Mouse (Mus musculus) lung, postnatal 0 days (tissue): ENCODE measurements at regions not wholly inside any gene's neighbourhood (a gene's known extent, or its start where the extent isn't known, plus 50 kb on each side); places are given as distances from the start of the nearest gene placed in this dataset.

Experiments
- ATAC-seq: fragments of 200-750 bp; cut with Nextera tagmentation; 2 replicates; pipeline ENCODE4 v1.8.0; 2017; ENCODE audit warnings: moderate library complexity
- DNase-seq: peaks from one replicate; pipeline ENCODE4 v3.0.0-alpha.2; 2016; ENCODE audit warnings: low spot score
- H3K27ac ChIP-seq: fragments of 300-500 bp; sonication (generic); 2 replicates; pipeline ENCODE4 v1.5.1; 2014; ENCODE audit warnings: antibody characterized with exemption, mild to moderate bottlenecking, low read length, mixed read lengths
- H3K27me3 ChIP-seq: fragments of 300-500 bp; sonication (generic); replicated peaks from 2 replicates; pipeline ENCODE4 v1.6.1; 2014; ENCODE audit warnings: low read length, mixed read lengths; ENCODE audit not compliant: insufficient read depth
- H3K36me3 ChIP-seq: fragments of 300-500 bp; sonication (generic); 2 replicates; pipeline ENCODE4 v1.6.1; 2014; ENCODE audit warnings: low read length, mixed read lengths; ENCODE audit not compliant: insufficient read depth
- H3K4me1 ChIP-seq: fragments of 300-500 bp; sonication (generic); 2 replicates; pipeline ENCODE4 v1.6.1; 2014; ENCODE audit warnings: antibody characterized with exemption, low read depth, low read length, mixed read lengths; ENCODE audit not compliant: insufficient read depth
- H3K4me2 ChIP-seq: fragments of 300-500 bp; sonication (generic); replicated peaks from 2 replicates; pipeline ENCODE4 v1.6.1; 2014; ENCODE audit warnings: low read depth, mild to moderate bottlenecking, low read length, moderate library complexity, mixed read lengths
- H3K4me3 ChIP-seq: fragments of 300-500 bp; sonication (generic); 2 replicates; pipeline ENCODE4 v1.5.1; 2014; ENCODE audit warnings: low read depth, low read length
- H3K9ac ChIP-seq: fragments of 300-500 bp; sonication (generic); replicated peaks from 2 replicates; pipeline ENCODE4 v1.6.1; 2014; ENCODE audit warnings: low read depth, mild to moderate bottlenecking
- H3K9me3 ChIP-seq: fragments of 300-500 bp; sonication (generic); 2 replicates; pipeline ENCODE4 v1.6.1; 2016; ENCODE audit warnings: low read length, mixed read lengths
- CTCF ChIP-seq: IDR thresholded peaks from 2 replicates; pipeline ENCODE4 v1.5.1; 2016; ENCODE audit warnings: antibody characterized with exemption, mild to moderate bottlenecking
- EP300 ChIP-seq: IDR thresholded peaks from 2 replicates; pipeline ENCODE4 v1.6.1; 2016; ENCODE audit warnings: antibody characterized with exemption, mild to moderate bottlenecking, control low read depth
- WGBS: fragments of 180-500 bp; shearing (Covaris S2); extraction: QIAGEN DNeasy Blood & Tissue Kit; methylation state at CpG from one replicate; pipeline ENCODE4 v1.1.7; 2014; 5-methylcytosine and 5-hydroxymethylcytosine counted together

DNA sequence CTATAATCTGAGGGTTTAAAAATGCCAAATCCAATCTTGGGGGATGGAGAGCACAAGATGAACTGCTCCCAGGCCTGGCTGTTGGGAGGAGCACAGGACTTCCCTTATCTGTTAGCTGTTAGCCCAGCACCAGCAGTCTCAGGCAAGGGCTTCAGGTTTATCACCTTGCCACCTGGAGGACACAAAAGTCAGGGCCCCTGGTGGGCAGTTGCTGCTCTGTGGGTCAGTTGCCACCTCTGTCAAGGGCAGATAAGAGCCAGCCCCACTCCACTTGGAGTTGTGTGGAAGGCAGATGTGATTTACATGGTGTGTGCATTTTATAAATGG, 269.7 kb upstream of the Myt1l start:
- H3K27me3 ChIP-seq, result no peaks in the 10 kb centered on the region
- H3K4me2 ChIP-seq, result no peak overlapping the region
- no peaks in the 10 kb centered on the region for H3K36me3 ChIP-seq
- ATAC-seq, result no peak; the same call in 1 of the 2 replicates
- H3K4me1 ChIP-seq, result no peaks in the 10 kb centered on the region
- no peaks in the 10 kb centered on the region for H3K9me3 ChIP-seq
- TF ChIP-seq CTCF, result no peak
- no peak for TF ChIP-seq EP300
- no peak overlapping the region for H3K4me3 ChIP-seq
- no peak overlapping the region for H3K27ac ChIP-seq
- DNase-seq, result no peak
- H3K9ac ChIP-seq, result no peak overlapping the region

DNA sequence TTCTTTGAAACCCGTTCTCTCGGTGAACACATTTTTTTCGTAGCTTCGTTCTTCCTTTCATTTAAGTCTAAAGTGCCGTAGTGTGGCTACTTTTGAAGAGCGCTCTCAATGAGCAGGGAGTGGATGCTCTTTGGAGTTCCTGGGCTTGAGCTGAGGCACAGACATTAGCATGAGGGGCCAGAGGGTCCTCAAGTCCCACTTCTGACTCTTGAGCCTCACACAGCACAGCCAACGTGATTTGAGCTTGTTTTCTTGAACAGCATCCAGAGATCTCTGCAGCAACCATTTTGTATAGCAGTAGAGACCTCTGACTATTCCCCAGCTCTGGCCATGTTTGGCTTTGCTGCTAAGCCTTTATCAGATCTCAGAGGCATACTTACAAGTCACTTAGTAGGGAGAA, 269.2 kb upstream of the Myt1l start:
- no peak for DNase-seq
- Histone ChIP-seq H3K4me1 (no peaks in the 10 kb centered on the region), H3K9me3 (no peaks in the 10 kb centered on the region), H3K9ac (no peak overlapping the region), H3K4me3 (no peak overlapping the region), H3K27me3 (no peaks in the 10 kb centered on the region), H3K36me3 (no peaks in the 10 kb centered on the region), H3K4me2 (no peak overlapping the region), H3K27ac (no peak overlapping the region)
- no peak for TF ChIP-seq CTCF
- TF ChIP-seq EP300, result no peak
- 34% methylated on average over 7 of the region's 7 CpGs for WGBS
- peak; percentile 50; the same call in 1 of the 2 replicates for ATAC-seq

- TF ChIP-seq EP300 (no peak), CTCF (no peak)
- WGBS, result 95% methylated on average over 4 of the region's 4 CpGs
- H3K36me3 ChIP-seq, result no peaks in the 10 kb centered on the region
- H3K27me3 ChIP-seq, result no peaks in the 10 kb centered on the region
- no peak overlapping the region for H3K9ac ChIP-seq
- ATAC-seq (no peak), DNase-seq (no peak)
- no peak overlapping the region for H3K27ac ChIP-seq
- H3K4me3 ChIP-seq, result no peak overlapping the region
- H3K9me3 ChIP-seq, result no peaks in the 10 kb centered on the region
- no peaks in the 10 kb centered on the region for H3K4me1 ChIP-seq
- no peak overlapping the region for H3K4me2 ChIP-seq
Measured at GRCm38 (mm10) chr12:29274166-29274565, 254.0 kb upstream of the Myt1l start.

GRCm38 (mm10) chr12:29275676-29276075, 252.5 kb upstream of the Myt1l start:
- Histone ChIP-seq H3K9me3 (no peaks in the 10 kb centered on the region), H3K9ac (no peak overlapping the region), H3K4me1 (no peaks in the 10 kb centered on the region; the same call in 1 of the 2 replicates), H3K4me3 (no peak overlapping the region), H3K27ac (no peak overlapping the region), H3K27me3 (no peaks in the 10 kb centered on the region), H3K4me2 (no peak overlapping the region), H3K36me3 (no peaks in the 10 kb centered on the region)
- DNase-seq (no peak), ATAC-seq (no peak)
- whole genome bisulfite sequencing, result 49% methylated on average over 4 of the region's 4 CpGs
- TF ChIP-seq EP300, result no peak
- TF ChIP-seq CTCF, result no peak

DNA sequence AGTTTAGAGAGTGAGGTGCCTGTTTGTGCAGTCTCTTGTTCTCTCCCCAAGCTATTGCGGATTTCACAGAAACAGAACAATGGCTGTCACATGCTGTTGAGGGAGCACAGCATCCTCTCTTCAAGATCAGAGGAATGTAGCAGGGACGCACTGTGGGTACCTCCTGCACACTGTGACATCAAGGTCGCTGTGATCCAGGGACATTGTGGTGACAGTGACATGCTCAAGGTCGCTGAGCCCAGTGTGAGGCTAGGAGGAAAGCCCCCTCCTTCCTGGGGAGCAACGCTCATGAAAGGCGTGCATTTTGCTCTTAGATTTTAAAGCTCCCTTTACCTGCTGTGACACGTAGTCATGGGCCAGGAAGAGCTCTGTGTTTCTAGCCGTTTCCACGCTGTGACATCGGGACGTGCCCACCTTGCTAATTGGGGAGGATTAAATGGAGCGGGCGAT, 248.5 kb upstream of the Myt1l start:
- Histone ChIP-seq H3K9ac (no peak overlapping the region), H3K4me2 (peak overlapping the region; percentile 19; the same call in 1 of the 2 replicates), H3K36me3 (no peaks in the 10 kb centered on the region), H3K4me1 (no peaks in the 10 kb centered on the region; the same call in 1 of the 2 replicates), H3K9me3 (no peaks in the 10 kb centered on the region), H3K27ac (no peak overlapping the region), H3K27me3 (no peaks in the 10 kb centered on the region), H3K4me3 (no peak overlapping the region)
- 11% methylated on average over 13 of the region's 13 CpGs for WGBS
- ATAC-seq (peak; percentile 25; the same call in 1 of the 2 replicates), DNase-seq (no peak)
- TF ChIP-seq CTCF, result no peak
- no peak for TF ChIP-seq EP300

DNA sequence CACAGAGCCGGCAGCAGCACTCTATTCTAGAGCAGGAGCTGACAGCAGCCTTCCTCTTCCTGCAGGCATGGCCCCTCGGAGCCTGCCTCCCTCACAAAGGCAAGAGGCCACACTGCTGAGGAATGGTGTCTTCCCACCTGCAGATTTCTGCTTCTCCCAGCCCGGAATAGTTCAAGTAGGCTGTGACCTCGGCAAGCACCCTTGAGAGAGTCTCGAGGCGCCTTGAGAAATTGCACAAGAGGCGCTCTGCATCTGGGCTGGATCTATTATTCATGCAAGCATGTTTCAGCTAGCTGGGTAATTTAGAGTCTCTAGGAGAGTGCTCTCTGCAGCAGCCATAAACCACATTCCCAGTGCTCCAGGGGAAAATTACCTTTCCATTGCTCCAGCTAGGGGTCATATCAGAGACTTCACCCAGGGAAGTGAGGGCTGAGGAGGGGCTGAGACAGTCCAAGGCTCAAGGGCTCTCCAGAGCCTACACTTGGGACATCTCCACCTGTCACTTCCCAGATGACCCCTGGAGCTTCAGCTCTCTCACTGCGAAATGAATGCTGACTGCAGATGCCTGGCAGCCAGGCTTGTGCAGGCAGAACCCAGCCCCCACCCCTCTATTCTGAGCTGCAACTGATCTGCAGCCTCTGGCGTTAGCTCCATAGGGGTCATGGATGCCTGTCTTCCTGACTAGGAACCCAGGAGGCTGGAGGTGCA, 247.9 kb upstream of the Myt1l start:
- Histone ChIP-seq H3K4me1 (no peaks in the 10 kb centered on the region; the same call in 1 of the 2 replicates), H3K27me3 (no peaks in the 10 kb centered on the region), H3K9ac (no peak overlapping the region), H3K9me3 (no peaks in the 10 kb centered on the region), H3K4me3 (no peak overlapping the region), H3K4me2 (peak overlapping the region; percentile 19; the same call in 1 of the 2 replicates), H3K36me3 (no peaks in the 10 kb centered on the region), H3K27ac (no peak overlapping the region)
- WGBS, result 8% methylated on average over 9 of the region's 9 CpGs
- DNase-seq (peak; percentile 80), ATAC-seq (peak; percentile 92)
- peak; percentile 58 for TF ChIP-seq EP300
- no peak for TF ChIP-seq CTCF
